Comparison of ENCODE assay signal across 20 mouse cellular contexts in genomic region chr10:114403795-114404194, GRCm38 (mm10).
"Had no signal": no experiment of that assay in that cellular context is flagged by ENCODE, and none has a peak within 500 bp of the region (broad histone marks: within the 10 kb centered on the region; RNA-seq: fewer than 3 reads in every experiment).

No protein-coding gene starts in this region.

- H3K4me1 ChIP-seq: limb, embryonic 12.5 days; limb, embryonic 15.5 days; midbrain, embryonic 15.5 days; neural tube, embryonic 12.5 days; neural tube, embryonic 15.5 days had no signal

- H3K27me3 ChIP-seq: limb, embryonic 12.5 days; limb, embryonic 15.5 days; midbrain, embryonic 12.5 days; midbrain, embryonic 15.5 days; neural tube, embryonic 12.5 days; neural tube, embryonic 15.5 days had no signal

- H3K4me3 ChIP-seq: left cerebral cortex, adult 2 months; limb, embryonic 12.5 days; limb, embryonic 15.5 days; midbrain, embryonic 12.5 days; midbrain, embryonic 15.5 days; neural tube, embryonic 12.5 days; neural tube, embryonic 15.5 days had no signal

- H3K36me3 ChIP-seq: limb, embryonic 12.5 days; limb, embryonic 15.5 days; midbrain, embryonic 12.5 days; midbrain, embryonic 15.5 days; neural tube, embryonic 12.5 days; neural tube, embryonic 15.5 days had no signal

- ATAC-seq: liver, postnatal 0 days; lung, postnatal 0 days; midbrain, embryonic 15.5 days had no signal

- DNase-seq: kidney, adult 18-20 months; kidney, adult 9 months; kidney, postnatal 14 days; kidney, postnatal 4 days; left cerebral cortex, postnatal 4 days; liver, postnatal 0 days; lung, embryonic 14.5 days; thymus, postnatal 25 days had no signal

- H3K4me2 ChIP-seq: limb, embryonic 12.5 days; limb, embryonic 15.5 days; liver, embryonic 11.5 days; lung, embryonic 14.5 days; midbrain, embryonic 12.5 days; midbrain, embryonic 15.5 days; neural tube, embryonic 12.5 days; neural tube, embryonic 15.5 days had no signal

- H3K27ac ChIP-seq: left cerebral cortex, adult 2 months; limb, embryonic 12.5 days; limb, embryonic 15.5 days; liver, embryonic 14.5 days; macrophage; midbrain, embryonic 12.5 days; midbrain, embryonic 15.5 days; neural tube, embryonic 12.5 days; neural tube, embryonic 15.5 days; stomach, postnatal 0 days had no signal

- H3K9ac ChIP-seq: limb, embryonic 12.5 days; limb, embryonic 15.5 days; liver, embryonic 14.5 days; liver, postnatal 0 days; lung, embryonic 14.5 days; midbrain, embryonic 12.5 days; midbrain, embryonic 15.5 days; neural tube, embryonic 12.5 days; neural tube, embryonic 15.5 days had no signal

- H3K9me3 ChIP-seq: limb, embryonic 12.5 days; limb, embryonic 15.5 days; midbrain, embryonic 12.5 days; midbrain, embryonic 15.5 days; neural tube, embryonic 12.5 days; neural tube, embryonic 15.5 days had no signal
